Mouse (Mus musculus): ENCODE measurements at regions not wholly inside any gene's neighbourhood (a gene's known extent, or its start where the extent isn't known, plus 50 kb on each side); places are given as distances from the start of the nearest gene placed in this dataset.

DNA sequence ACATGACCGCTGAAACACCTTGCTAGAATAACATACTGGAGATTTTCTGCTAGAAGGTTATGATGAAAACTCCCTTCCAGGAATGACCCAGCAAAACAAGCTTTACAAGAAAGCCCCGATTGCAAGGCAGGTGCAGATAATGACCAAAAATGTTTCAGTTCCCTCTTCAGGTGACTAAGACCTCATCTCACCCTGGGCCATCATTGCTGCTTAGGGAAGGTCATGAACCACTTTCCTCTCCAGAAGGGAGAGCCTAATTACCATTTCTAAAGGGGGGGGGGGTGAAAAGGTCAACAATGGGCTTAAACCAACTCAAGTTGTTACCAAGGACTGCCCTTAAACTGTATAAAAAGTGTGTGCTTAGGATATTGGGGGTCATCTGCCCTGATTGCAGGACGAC lies 59.8 kb upstream of the Speer4c start:
- intact Hi-C loops (cut with DNase I), result no loop called here
- no peak for DNase-seq

DNA sequence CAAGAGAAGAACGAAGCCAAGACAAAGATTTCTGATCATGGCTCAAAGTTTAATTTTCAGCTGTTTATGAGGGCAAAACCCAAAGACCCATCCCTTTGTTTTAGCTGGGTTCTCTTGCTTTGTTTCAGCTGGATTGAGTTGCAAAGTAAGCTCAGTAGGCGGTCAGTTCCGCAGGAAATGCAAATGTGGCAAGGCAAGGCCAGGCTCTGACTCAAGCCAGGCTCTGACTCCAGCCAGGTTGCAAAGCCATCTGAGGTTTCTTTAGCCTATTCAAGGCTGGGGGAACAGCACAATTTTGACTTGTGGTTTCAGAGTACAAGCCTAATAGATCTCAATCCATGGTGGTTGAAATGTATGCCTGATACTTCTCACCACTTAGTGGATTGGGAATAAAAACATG lies 60.5 kb upstream of the Speer4c start:
- intact Hi-C loops (cut with DNase I), result no loop called here
- DNase-seq, result no peak

DNA sequence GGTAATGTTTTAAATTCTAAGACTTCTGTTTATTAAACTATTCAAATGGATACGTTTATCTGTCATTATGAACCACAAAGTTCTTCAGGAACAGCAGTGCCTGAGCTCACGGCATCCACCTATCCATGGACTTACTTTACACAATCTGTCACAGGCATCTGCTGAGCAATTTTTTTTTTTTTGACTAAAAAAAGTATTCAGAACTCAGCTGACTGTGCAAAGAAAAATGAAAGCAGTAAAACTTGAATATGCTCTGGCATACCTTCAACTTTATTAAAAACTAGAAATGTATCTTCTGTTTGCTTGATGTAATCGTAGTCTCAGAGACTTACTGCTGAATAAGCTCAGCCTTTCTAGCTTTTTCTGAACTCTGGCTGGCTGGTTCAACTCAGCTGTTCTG lies 62.0 kb upstream of the Speer4c start:
- no peak for DNase-seq
- intact Hi-C loops (cut with DNase I), result no loop called here

DNA sequence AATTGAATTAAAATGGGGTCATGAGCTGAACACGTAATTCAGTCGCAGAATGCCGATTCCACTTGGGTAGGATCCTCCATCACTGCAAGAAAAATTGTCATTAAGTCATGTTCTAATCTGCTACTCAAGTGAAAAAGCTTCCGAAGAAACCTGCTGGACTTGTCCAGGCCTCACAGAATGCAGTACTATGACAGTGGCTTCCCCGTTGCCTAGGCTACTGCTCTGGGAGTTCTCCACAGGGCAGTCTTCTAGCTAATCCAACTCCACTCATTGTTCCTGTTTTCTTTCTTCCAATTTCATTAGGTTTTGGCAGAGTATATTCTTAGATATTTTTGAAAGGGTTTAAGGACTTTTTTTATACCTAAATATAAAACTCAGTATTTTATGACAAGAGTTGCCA lies 89.5 kb upstream of the Speer4c start:
- no peak for DNase-seq
- intact Hi-C loops (cut with DNase I), result no loop called here

DNA sequence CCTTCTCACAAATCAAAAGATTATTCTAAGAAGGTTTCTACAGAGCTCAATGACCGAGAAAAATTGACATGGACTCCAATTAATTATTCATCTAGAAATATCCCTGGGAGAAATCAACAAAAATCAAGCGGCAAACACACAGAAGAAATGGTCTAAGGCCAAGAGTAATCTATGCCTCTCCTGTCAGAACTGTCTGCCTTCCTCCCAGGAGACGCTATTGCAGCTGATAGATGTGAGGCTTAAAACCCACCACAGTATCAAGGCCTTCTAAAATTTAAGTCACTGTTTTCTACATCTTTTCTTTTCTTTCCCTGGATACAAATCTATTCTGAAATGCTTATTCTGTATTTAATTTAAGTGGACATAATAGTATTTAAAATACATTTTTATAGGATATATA lies 102.8 kb upstream of the Speer4c start:
- intact Hi-C loops (cut with DNase I), result no loop called here
- DNase-seq, result no peak

DNA sequence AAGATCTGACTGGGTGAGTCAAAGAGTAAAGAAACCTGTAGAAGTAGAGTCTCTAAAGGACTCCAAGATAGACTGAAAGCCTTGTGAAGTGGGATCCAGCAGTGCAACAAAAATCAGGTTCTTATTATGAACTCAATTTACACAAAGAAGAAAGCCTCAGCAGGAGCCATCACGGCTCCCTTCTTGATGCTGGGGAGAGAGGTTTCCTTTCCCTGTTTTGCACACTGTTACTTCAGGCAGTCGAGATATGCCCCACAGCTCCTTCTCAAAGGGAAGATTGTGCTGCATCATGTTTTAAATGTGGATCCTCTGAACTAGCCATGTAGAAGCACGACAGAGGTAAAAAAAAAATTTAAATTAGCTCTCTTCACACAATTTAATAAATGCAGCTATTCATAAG lies 103.3 kb upstream of the Speer4c start:
- no peak for DNase-seq
- intact Hi-C loops (cut with DNase I), result no loop called here

DNA sequence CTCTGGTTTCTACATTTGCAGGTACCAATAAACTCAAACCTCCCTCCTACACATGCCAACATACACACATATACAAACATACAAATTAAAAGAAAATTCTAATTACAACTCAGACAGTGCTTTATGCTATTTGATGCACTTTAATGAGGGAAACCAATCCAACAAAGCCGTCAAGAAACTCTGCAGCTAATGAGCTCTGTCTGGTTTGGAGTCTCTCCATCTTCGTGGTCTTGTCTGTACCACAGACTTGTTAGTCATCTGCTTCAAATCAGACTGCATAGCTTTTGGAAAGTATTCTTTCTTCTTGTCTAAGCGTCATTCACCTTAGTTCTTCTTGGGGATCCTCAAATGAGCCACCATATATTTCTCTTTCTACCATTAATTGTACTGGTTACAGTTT lies 108.9 kb upstream of the Speer4c start:
- no peak for DNase-seq
- intact Hi-C loops (cut with DNase I), result no loop called here

DNA sequence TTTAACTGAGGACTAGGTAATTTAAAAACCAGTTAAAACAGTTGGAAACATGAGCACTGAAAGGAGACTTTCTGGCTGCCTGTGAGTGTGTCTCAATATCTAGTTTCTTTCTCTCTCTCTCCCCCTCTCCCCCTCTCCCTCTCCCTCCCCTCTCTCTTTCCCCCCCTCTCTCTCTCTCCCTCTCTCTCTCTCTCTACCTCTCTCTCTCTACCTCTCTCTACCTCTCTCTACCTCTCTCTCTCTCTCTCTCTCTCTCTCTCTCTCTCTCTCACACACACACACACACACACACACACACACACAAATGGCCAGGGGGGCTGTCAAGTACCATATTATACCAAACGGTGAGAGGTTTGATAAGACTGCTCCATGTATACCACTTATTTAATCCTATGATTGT lies 103.0 kb upstream of the Cacna2d1 start:
- DNase-seq, result no peak
- intact Hi-C loops (cut with DNase I), result no loop called here

DNA sequence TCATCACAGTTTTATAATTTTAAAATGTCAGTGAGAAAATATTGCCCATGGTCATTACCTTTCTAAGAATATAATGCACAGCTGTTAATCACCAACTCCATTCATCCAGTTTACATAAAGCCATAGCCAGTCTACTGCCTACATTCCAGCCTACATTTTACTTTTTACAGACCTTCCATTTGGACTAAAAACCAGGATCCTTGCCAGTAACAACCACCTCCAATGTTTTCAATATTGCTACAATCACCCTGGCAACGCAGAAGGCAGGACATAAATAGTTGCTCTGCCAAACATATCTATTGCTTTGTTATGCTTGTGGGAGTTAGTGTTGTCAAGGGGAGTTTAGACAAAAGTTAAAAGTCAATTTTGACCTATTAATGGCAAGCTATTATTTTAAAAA lies 102.2 kb upstream of the Cacna2d1 start:
- DNase-seq, result no peak

DNA sequence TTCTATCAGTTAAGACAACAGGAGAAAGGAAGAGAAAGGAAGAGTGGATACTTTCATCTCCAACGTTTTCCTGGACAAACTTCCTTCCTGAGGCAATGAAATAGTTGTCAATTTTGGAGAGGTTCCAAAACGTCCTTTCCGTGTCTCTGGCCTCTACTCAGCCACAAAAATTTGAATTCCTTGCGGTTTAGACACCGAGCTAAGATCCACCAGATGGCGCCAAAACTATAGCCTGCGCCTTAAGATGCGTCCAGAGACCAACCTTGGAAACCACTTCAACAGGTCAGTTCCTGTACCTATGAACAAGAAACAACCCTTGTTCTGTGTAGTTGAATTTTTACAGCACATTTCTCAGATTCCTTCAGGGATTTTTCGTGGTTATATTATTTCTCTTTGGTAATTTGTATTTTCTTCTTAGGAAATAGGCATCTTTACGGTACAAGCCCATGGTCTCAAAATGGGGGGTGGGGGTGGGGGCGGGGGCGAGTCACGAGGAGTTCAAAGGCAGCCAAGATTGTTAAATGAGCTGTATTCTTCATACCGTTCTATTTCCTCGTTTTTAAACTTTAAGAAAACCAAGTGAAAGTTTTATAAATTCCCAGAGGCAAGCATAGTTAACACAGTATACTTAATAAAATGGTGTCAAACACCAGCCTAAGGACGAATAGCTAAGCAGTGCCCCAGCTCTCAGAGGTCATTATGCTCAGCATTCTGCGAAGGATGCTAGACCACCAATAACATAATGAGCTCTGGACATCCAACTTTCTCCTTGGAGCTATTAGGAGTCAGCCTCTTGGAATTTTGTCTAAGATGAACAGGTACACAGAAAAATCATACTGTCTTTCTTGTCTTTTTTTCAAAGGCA lies 96.2 kb upstream of the Cacna2d1 start:
- intact Hi-C loops (cut with DNase I), result loop anchor here (5.0 kb wide), 4 partner anchors 274 to 1029 kb away; no protein-coding TSS in a partner anchor
- peak; percentile 60 to 65 for DNase-seq

More for the DNA sequence above, 102.2 kb upstream of the Cacna2d1 start:
- intact Hi-C loops (cut with DNase I), result no loop called here

DNA sequence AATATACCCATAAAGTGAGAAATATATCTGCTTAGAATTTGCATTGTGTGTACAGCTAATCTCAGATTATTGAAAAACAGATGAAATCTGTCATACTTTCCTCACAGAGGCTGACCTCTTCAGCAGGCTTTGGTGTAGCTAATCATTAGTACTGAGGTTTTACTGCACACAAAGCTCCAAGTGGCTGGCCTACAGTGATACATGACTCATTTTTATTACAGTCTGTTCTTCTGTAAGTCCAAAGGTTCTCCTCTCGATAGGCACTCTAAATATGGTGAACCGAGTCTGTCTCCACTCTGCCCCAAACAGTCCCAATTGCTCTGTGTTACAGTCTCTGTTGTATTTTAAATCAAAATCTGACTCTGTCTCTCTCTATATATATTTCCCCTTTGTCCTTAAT lies 87.7 kb upstream of the Cacna2d1 start:
- intact Hi-C loops (cut with DNase I), result no loop called here
- no peak for DNase-seq

DNA sequence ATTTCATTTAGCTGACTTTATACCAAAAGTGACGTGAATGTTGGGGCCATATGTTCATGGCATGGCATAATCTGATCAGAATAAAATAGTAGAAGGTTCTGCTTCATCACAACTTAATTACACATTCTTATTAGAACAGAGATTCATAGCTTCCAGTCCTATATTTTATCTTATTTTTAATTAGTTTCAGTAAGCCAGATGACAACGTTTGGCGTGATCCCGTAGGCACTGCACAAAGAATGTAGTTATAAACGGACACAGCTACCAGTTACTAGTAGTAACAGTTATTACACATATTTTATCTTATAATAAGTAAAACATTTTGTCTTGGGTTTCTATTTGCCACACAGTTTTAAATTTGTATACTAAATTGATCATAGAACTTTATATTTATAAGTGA lies 85.0 kb upstream of the Cacna2d1 start:
- DNase-seq, result no peak
- intact Hi-C loops (cut with DNase I), result no loop called here

DNA sequence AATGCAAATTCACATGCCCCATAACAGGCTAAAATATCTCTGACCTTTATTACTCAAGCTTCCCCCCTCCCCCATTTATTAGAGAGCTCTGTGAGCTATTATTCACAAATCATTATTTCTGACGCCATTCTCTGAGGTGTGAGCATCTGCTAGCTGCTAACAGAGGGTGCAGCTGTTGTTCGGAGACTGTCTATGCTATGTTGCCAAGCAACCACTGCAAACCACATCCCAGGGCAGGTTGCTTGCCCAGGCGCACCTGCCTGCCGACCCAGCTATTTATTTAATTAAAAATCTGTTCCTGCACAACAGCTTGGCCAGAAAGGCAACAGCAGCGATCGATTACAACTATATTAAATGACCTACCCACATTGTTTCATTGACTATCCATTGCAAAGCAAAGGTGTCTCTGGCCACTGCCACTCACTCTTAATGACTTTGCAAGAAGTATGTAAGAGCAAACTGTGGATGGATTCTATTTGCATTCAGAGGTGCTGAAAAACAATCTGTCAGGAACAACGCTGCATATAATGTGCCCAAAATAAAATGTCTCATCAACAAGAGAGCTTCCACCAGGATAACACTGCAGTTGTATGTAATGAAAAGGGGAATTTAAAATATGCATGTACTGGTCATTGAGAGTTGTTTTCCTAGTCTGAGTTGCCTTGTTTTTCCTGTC lies 84.2 kb upstream of the Cacna2d1 start:
- DNase-seq, result no peak
- intact Hi-C loops (cut with DNase I), result no loop called here

DNA sequence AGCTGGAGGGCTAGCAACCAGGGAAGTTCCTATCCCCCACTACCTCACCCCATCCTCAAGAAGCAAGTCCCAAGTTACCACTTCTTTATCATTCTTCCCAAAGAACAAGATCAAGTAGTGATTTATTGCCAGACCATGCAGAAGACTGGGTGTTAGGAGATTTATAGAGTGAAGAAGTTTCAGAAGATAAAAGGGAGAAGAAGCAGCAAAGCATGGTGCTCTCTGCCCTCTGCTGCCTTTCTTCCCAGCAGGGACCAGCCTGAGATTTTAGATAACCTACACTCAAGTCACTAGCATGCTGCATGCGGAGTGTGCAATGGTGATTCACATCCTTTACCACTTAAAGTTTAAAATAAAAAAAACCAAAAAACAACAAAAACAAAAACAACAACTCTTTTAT lies 79.7 kb upstream of the Cacna2d1 start:
- no peak for DNase-seq
- intact Hi-C loops (cut with DNase I), result no loop called here

DNA sequence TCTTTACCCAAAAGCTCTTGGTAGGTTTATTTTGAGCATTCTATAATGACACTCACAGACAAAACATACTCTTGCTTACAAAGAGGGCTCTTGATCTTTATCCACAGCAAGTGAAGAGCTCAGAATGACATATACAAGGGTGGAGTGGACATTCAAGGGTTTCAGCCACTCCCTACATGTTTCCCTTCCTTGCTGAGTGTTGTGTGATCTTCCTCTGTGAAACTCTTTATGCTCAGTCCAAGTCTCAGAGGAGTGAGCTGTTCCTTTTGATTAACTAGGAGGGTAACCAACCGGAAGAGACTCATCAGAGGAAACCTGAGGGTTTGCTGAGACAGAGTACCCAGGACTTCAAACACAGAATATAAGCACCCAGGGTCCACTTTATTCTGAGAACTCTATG lies 77.5 kb upstream of the Cacna2d1 start:
- no peak for DNase-seq
- intact Hi-C loops (cut with DNase I), result no loop called here

DNA sequence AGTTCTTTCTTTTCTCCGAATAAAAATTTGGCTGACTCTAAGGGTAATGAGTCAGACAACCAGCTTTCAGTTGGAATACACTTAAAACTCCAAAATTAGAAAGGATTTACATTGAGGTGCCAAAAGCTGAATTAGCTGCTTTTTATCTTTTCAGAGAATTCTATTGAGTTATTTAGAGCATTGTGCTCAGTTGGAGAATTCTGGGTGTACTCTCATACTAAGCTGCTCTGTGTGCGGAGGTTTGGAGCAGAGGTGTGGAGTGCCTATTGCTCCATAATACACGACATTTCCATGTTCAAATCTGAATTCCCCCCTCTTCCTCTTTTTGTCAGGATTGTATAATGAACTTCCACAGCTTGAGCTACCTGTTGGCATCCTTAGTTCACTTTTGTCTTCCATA lies 60.4 kb upstream of the Cacna2d1 start:
- no peak for DNase-seq
- intact Hi-C loops (cut with DNase I), result no loop called here

DNA sequence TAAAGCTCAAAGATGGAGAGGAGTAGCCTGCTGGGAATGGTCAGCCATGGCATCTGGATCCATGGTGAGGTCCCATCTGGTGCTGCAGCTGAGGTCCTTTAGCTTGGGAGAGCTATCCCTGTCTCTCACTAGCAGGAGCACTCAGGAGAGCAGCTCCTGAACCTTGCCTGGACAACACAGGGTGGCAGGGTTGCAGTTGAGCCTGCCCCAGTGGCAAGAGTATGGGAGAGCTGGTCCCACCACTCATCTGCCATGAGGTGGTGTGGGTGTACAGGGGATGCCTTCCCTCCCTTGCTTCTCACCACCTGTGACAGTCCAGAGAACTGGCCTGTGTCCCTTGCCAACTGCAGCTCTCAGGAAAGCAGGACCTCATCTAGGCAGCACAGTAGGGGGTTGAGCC lies 51.5 kb upstream of the Cacna2d1 start:
- no peak for DNase-seq
- intact Hi-C loops (cut with DNase I), result no loop called here

All from heart, postnatal 36 days (tissue).